Mouse (Mus musculus) ZHBTc4 (cell line): Measurements from ENCODE around the gene Pik3r2.

Source experiments
- DNase-seq: peaks from one replicate; pipeline ENCODE4 v3.0.0-alpha.2; 2011; ENCODE audit warnings: low read depth, low spot score

Pik3r2 gene

DNA sequence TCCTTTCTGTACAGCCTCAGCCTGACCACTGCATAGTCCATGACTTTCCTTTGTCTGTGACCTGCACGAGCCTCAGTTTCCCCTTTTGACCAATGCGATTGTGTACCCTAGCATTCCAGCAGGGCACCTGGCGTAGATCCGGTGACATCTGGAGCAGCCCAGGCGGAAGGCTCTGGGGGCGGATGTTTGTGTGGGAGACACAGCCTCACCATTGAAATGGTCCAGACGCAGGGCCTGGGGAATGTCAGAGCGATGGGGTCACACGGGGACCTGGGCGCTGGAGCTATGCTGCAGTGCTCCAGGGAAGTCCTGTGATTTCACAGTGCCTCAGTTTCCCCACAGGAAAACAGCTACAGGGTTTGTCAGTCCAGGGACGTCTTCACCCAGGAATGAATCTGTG lies 34.3 kb downstream of the Pik3r2 start:
- no peak for DNase-seq

DNA sequence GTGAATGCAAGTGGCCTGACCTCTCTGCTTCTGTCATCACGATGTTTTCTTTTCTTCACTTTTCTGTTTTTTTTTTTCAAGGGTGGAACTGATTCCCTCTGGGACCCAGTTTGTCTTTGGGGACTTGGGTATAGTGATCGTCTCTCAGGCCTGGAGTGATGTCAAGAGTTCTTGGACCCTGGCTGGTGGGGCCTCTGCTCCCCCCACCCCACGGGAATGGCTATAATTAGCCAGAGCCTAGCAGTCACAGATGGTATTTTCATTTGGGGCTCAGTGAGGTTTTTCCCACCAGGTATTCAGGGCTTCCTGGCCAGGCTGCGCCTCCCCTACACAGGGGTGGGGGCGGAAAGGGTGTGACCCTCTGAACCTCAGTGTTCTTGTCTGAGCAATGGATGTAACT lies 34.9 kb downstream of the Pik3r2 start:
- DNase-seq = no peak

DNA sequence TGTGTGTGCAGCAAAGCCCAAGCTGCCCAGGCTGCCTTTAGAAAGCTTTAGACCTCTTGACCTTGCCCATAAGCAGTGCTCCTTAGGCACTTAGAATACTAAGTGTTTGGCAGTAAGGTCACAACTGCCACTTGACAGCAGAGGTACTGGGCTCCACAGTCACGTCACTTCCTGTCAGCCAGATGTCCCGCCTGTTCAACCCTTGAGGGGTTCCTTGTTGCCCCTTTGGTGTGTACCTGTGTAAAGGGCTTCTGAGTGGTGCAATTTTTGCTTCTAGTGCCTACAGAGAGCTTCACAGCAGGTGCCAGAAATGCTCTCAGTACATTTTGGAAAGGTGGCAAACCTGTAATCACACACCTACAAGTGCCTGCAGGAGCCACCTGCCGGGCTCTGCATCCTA lies 38.3 kb downstream of the Pik3r2 start:
- no peak for DNase-seq

DNA sequence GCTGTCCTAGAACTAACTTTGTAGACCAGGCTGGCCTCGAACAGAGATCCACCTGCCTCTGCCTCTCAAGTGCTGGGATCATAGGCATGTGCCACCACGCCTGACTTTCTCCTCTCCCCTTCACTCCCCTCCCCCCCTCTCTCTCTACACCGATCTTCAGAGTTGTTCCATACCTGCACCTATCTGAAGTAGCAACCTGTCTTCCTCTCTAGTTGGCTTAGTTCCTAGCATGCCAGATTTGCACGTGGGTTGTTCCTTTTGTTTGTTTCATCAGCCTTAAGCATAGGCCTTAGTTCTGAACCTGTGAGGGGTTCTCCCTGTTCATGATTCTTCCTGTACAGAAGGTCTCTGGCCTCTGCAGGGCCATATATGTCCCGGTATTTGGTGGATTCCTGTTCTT lies 38.8 kb downstream of the Pik3r2 start:
- DNase-seq = no peak

DNA sequence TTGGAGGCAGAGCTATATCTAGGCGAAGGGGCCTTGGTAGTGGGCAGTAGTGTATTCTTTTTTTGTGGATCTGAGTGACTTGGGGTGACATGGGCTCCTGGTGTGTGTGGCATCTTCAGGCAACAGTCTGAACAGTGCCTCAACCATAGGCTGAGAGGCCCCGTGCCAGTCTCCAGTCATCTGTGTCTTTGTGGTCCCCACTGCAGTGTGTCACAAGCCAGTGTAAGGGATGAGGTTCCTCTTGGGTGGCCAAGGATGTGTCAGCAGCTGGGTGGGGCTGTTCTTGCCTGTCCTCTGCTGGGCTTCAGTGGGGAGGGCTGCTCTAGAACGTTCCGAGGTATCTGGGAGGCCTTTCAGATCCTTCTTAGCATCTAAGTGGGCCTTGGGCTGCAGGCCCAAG lies 45.6 kb downstream of the Pik3r2 start:
- no peak for DNase-seq

DNA sequence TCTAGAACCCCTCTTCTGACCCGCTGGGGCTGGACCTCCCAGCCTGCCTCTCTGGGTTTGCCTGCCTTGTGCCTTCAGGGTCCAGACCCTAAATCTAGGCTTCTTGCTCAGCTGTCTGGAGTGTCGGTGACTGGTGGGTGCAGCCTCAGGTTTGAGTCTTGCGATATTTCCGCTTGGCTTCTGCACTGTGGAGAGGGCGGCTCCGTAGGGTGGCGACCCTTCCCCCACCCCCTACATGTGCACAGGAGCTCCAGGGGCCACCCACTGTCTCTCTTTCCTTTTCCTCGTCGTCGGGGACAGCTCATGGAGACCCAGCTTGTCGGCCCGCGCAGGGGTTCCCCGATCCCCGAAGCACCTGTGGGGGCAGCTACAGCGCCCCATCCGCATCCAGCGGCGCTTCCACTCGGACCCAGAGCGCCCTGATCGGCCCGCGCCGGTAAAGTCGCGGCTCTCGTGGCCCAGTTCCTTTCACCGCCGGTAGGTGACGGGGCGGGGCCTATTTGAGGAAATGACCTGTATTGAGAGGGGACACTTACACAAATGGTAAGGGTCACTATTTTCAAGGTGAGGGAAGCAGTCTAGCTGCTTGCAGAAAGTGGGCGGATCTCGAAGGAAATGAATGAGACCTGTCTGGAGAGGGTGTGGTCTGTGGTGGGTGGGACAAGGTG lies 46.6 kb downstream of the Pik3r2 start:
- DNase-seq = peak; percentile 84

DNA sequence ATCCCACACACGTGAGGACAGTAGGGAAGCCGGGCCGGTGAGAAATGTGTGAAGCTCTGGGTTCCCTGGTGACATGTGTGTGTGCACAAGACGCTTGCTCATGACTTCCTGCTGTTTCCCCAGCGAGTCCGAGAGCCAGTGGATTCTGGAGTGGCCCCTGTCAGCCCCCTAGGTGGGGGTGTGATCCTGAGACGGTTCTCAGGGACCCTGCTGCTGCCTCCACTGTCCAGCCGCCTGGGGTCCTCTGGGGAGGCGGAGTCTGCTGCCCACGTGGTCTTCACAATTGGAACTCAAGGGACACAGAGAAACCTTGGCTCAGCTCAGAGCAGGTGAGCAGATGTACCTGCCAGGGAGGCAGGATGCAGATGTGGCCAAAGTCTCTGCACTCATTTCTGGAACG lies 49.8 kb downstream of the Pik3r2 start:
- DNase-seq = no peak

DNA sequence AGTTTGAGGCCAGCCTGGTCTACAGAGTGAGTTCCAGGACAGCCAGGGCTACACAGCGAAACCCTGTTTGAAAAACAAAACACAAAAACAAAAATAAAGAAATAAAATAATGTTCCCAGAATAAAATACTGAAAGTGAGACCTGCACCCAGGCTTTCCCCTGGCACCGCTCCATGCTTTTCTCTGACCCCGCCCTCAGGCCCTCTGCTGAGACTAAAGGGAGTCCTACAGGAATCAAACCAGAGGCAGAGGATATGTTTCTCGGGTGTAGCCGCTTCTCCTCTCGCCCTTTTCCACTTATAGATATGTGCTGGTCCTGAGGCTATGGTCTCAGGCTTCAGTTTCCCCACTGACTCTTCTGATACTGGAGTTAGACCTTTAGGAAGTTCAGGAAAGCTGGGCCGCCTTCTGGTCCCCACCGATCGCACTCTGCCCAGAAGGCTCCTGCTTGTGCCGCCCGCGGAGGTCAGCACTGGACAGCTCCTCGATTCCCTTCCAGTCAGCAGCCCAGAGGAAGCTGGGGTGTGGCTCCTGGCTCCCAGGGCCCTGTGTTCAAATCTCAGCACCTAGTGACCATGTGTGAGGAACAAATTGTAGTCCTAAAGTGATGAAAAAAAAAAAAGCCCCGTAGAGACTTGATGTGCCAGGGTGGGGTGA lies 50.6 kb downstream of the Pik3r2 start:
- DNase-seq = peak; percentile 34

DNA sequence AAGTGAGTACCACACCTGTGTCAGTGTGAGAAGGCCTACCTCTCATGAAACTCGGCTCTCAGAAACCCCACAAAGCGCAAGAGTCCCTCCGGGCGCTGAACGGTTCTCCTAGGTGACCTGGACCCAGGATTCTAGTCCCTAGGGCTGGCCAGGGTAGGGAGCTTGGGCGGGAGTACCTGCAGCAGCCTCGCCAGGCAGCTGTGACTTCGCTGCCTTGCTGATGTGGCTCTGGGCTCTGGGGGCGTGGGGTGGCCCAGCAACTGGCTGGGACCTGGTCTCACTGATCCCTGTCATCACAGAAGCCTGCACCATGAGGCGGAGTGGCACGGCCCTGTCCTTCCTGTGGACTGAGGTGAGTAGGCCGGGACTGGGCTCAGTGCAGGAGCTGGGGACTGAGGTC lies 52.3 kb downstream of the Pik3r2 start:
- no peak for DNase-seq

DNA sequence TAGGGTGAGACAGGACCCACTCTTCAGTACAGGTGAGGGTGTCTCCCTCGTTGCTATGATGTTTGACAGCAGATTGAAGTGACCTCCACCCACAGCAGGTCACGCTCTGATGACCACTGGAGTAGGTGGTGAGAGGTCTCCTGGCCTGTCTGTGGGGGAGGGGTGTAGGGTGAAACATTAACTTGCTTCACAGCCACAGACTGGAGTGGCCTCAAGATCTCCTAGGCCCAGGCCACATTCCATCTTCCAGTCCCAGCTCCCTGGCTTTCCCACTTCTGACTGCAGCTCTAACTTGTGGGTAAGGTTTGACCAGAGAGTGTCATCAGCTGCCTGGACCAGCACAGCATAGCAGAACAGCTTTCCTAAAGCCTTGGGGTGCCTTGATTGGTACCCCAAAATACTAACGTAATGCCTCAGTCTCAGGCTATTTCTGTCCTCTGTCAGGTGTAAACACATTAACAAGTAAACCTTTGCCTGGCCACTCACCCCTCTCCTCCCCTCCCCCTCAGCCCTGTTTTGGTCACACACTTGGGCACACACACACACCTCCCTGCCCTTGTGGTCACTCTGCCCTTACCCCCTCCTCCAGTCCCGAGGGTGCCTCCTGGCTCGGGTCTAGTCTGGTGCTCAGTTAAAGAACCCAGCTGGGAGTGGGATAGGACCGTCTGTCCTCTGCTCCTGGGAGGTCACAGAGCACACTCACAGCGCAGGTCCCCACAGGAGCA lies 52.9 kb downstream of the Pik3r2 start, which contains the start of gene Pde4c:
Pde4c (plus strand) TSS at position 235 of the 725 bp plus-strand sequence.
- DNase-seq = no peak

DNA sequence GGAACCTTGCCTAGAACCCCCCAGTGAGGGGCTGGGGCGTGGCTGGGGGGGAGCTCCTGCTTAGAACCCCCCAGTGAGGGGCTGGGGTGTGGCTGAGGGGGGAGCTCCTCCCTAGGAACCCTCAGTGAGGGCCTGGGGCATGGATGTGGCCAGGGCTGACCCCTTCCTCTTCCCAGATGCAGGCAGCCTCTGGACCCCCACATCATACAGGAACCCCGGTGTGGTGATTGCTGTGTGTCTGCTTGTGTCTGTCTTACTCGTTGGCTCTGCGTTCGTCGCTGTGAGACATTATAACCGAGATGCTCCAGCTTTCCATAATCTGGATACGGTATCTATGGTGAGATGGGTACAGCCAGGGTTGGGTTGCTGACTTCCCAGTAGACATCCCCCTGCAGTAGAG lies 54.9 kb downstream of the Pik3r2 start:
- DNase-seq = no peak

DNA sequence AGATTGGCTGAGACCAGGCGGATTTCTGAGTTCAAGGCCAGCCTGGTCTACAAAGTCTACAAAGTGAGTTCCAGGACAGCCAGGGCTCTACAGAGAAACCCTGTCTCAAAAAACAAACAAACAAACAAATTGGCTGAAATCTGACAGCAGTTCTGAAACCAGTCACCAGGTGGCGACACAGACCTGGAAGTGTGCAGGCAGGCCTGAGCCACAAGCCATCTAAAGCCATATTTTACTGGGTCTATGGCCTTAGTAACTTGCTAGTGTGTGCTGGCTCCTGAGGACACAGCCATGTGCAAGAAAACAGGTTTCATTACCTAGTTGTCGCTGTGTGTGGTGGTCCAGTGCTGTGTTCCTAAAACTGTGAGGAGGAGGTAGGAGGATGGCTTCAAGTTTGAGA lies 55.8 kb downstream of the Pik3r2 start:
- peak; percentile 83 for DNase-seq

DNA sequence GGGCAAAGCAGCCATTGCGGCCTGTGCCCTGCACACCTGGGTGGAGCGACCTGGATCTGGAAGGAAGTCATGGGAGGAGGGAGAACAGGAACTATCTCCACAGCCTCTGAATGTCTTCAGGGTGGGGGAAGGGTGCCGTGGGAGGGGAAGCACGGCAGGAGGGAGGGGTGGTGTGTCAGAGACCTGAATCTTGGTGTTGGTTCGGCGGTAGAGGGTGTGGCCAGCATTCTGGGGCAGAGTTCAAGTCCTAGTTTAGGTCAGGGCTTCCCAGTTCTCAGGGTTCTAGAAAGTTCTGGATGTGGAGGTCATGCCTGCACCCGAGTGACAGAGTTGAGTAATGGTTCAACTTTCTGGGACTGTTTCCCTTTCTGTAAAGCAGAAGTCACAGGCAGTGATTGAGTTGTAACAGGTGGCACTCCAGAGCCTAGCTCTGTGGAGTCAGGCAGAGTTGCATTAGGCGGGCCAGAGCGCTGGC lies 56.7 kb downstream of the Pik3r2 start:
- peak; percentile 56 for DNase-seq

DNA sequence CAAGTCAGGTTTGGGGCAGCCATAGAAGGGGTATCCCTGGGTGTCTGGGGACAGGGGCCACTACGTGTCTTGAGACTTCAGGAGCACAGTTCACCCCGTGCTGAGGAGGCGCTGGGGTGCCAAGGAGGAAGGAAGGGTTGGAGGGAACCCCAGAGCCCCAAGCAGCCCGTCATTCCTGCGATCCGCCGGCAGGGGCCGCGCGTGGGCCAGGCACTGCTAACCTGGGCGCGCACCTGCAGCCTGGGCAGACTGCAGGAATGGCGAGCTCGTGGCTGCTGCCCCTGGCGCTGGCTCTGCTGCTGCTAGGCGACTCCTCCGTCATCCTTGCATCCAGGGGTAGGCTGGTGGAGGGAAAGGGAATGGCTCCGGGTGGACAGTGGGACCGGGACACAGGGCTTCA lies 58.2 kb downstream of the Pik3r2 start, which contains the start of gene Gm3336:
Gm3336 (plus strand) TSS at position 247 of the 400 bp plus-strand sequence.
- DNase-seq = peak; percentile 84
